Mouse (Mus musculus) fat pad, adult 2 months (tissue): ENCODE measurements around the gene Steap2.

Experiments
- DNase-seq: peaks from one replicate; pipeline ENCODE4 v3.0.0-alpha.2; 2011; ENCODE audit warnings: low read depth, low spot score; ENCODE audit errors: extremely low read depth

The Steap2 gene

GRCm38 (mm10) chr5:5668920-5669319, 25.5 kb downstream of the Steap2 start:
- no peak for DNase-seq

GRCm38 (mm10) chr5:5664371-5664926, 29.9 kb downstream of the Steap2 start:
- DNase-seq = no peak

GRCm38 (mm10) chr5:5663655-5664370, 30.6 kb downstream of the Steap2 start, which contains the start of gene Cfap69:
Cfap69 (minus strand) TSS chr5:5664239.
- no peak for DNase-seq

- no peak for DNase-seq
Measured at GRCm38 (mm10) chr5:5663057-5663456, 31.3 kb downstream of the Steap2 start.

- no peak for DNase-seq
Measured at GRCm38 (mm10) chr5:5658680-5659079, 35.7 kb downstream of the Steap2 start.

- DNase-seq = no peak
Measured at GRCm38 (mm10) chr5:5657932-5658331, 36.4 kb downstream of the Steap2 start.

- DNase-seq = peak; percentile 2
Measured at GRCm38 (mm10) chr5:5648817-5649569, 45.4 kb downstream of the Steap2 start.

GRCm38 (mm10) chr5:5646173-5646572, 48.2 kb downstream of the Steap2 start:
- no peak for DNase-seq

GRCm38 (mm10) chr5:5638496-5638895, 55.9 kb downstream of the Steap2 start:
- no peak for DNase-seq

GRCm38 (mm10) chr5:5625491-5625890, 68.9 kb downstream of the Steap2 start:
- no peak for DNase-seq

GRCm38 (mm10) chr5:5618329-5618728, 76.0 kb downstream of the Steap2 start:
- DNase-seq = no peak
